Mouse (Mus musculus): ENCODE measurements at regions not wholly inside any gene's neighbourhood (a gene's known extent, or its start where the extent isn't known, plus 50 kb on each side); places are given as distances from the start of the nearest gene placed in this dataset.

DNA sequence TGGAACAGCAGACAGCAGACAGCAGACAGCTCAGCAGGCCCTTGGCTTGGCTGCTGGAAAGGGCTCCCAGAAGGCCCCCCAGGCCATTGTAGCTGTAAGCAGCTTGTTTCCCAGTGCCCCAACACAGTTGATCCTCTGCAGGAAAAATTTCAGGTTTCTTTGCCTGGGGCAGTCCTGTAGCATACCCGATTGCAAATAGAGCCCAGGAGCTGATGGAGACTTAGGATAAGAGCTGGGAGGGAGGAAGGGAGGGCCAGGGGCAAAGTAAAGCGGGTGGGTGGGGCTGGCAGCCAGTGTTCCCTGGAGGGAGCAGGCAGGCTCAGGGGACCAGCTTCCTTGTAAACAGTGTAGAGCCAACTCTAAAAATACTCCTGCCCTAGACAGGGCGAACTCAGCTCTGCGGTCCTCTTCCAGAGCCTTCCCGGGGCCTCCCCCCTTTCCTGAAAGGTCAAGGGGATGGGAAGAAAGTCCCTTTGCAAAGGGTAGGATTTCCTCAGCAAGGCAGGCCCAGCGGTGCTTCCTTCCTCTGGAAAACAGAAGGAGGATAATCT, 101.8 kb upstream of the Jun start:
- DNase-seq (ENCODE audit: inconsistent age in 2 of 2, low spot score in 1 of 2), result peak; percentile 82 to 91

DNA sequence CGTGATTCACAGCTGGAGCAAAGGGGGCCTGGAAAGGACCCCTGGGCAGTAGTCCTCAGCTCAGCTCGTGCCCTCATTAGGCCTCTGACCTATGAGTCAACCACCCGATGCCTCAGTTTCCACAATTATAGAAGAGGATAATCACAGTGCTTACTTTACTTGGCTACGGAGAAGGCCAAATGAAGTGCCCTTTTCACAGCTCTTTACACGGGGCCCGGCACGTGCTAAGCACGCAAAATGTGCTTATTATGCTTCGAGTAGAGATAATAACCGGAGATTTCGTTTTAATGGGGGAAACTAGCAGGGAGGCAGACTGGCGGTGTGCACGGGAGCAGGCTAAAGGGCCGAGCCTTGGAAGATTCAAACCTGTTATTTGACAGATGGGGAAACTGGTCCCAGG, 102.4 kb upstream of the Jun start:
- DNase-seq (ENCODE audit: inconsistent age in 2 of 2, low spot score in 1 of 2), result no peak

DNA sequence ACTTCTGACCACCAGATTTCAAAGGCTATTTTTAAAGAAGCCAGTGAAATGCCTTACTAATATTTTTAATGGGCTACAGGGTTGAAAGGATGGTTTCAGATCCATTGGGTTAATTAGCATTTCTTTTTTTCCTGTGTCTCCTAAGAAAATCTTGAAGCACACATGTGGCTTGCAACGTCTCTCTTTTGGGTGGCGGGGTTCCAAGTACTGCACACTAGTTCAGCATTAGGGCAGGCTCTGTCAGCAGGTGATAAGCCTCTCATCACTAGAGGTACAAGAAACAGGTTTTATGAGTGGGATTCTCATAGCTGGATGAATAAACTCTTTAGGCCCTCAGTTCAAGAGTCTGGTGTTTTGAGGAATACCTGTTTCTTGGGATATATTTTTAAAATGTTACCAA, 103.2 kb upstream of the Jun start:
- DNase-seq (ENCODE audit: inconsistent age in 2 of 2, low spot score in 1 of 2), result peak in 1 of 2 experiments; percentile 43

DNA sequence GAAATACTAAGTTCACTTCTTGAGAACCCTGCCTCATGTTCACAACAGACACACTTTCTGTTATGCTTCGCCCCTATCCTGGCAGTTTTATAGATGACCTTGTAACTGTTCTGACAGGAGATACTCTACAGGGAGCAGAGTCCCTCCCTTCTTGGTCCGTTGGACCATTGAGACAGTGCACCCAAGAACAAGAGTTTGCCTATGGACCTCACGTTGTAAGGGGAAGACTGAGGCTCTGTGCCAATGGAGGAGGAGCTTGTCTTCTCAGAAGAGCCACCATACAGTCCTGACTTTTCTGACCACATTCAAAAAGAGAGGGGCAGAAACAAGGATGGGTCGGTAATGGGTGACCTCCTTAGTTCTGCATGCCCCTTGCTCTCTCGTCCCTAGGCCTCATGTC, 103.8 kb upstream of the Jun start:
- peak in 1 of 2 experiments; percentile 60 for DNase-seq (ENCODE audit: inconsistent age in 2 of 2, low spot score in 1 of 2)

DNA sequence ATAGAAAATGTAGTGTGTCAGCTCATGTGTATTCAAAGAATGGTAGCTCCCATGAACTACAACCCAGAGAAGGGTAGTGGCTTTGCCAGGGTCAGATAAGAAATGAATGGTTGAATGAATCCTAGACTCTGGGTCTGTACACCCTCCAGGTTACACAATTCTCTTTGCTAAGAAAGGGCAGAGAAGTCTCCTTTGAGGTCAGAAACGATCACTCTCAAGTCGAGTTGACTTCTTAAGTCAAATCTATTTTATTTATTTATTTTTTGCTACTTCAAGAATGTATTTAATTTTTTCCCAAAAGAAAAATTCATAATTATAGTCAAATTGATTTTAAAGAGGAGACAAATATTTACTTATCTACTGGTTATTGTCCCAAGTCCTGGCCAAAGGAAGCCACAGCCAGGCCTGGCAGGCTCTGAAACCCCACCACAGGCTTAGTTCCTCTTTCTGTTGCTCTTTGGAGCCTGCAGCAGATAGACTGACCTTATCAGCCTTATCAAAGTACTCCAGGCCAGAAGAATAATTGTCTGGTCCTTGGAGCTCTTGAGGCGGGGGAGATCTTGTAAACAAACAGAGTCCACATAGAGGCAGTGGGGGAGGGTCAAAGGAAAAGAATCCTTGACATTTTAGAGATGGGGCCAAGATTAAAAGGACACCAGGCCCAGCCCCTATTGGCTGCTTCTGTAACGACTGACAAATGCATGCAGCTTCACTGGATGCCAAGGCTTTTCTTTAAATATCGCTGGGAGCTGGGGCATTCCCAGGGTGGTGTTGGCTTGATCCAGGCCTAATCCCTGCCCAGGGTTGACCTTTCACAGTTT, 104.6 kb upstream of the Jun start:
- peak; percentile 89 to 96 for DNase-seq (ENCODE audit: inconsistent age in 2 of 2, low spot score in 1 of 2)

DNA sequence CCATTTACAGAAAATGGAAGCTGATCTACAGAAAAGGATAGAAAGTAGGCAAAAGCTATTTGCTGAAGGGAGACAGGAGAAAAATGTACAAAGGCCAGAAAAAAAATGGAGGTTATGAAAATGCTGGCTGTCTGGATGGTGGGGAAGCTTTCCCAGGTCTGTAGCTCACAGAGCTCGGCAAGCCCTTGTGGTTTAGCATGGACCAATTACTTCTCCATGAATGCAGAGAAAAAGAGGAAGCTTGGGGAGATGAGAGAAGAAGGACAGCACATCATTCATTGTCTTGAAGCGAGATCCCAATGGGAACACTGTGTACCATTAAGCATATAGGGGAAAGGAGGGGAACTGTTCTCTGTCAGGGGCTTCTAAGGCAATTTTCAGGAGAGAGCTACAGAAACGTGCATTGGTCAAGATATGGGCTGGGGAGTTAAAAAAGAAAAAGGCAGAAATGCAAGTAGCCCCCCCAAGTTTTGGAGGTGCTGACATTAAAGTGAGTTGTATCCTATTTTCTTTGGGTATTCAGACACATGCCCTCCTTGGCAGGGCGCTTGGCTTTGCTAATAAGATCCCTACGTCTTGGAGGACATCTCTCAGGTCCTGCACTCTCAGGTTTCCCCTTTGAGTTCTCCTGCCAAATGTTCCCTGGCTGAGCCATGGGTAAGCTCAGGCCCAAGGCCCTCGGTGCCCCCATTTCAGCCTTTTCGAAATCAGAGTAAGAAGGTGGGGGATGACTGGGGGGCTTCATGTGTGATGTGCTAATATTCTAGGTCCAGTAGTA, 105.8 kb upstream of the Jun start:
- DNase-seq (ENCODE audit: inconsistent age in 2 of 2, low spot score in 1 of 2), result peak in 1 of 2 experiments; percentile 57

DNA sequence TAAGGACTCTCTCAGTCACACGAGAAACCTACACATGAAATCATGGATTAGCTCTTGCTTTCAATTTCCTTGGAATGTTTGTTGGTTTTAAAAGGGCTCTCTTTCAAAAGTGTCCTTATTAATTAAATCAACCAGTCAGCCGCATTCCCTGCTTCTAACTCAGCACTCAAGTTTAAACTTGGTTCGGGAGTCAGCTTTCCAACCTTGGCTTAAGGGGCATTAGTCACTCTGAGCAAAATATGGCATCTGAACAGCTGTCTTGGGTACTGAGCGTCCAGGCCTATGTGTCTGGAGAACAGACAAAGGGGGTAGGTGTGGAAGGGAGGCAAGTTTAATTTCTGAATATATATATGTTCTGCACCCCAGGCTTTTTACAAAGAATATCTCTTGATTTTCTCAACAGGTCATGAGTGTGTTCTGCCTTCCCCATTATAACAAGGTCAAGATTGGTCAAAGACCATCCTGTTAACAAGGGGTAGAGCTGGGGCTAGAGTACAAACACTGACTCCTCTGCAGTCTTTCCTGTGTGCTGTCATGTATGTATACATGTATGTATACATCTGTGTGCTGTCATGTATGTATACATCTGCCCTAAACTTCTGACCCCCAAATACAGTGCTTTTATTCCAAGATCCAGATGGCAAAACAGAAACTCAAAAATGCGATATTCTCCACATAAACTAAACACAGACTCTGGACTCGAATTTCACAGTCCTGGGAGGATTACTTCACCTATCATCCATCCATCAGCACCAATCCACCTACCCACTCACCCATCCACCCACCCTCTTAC, 106.8 kb upstream of the Jun start:
- peak; percentile 58 to 79 for DNase-seq (ENCODE audit: inconsistent age in 2 of 2, low spot score in 1 of 2)

DNA sequence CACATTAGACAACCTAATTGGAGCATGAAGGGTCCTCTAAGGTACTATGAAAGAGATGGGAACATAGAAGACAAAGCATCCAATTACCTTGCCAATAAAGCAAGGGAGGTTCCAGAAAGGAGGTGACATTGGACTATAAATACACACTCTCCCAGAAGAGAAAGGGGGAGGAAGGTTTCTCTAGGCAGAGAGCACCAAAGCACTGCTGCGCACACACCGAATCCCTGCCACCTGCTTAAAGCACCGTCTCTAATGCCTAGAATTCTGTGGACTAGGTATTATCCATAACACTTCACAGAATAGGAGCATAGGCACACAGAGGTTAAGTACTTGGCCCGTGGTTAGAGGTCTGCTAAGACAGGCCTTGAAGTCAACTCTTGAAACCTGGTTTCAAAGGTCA, 107.8 kb upstream of the Jun start:
- DNase-seq (ENCODE audit: inconsistent age in 2 of 2, low spot score in 1 of 2), result peak in 1 of 2 experiments; percentile 70

DNA sequence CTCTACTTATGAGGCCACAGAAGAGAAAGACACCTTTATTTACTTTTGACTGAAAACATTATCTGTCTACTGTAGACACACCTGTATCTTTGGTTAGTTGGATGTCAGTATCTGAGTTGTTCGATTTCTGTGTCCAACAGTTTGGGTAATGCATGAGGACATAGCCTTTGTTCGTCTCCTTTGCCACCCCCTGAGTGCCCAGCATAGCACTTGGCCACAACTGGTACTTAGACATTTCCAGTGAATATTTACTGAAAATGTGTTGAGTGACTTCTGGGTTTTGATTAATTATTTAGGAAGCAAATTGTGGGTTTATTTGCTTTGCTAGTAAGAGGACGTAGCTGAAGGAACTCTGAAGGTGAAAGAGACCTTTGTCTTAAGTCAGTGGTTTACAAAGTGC, 108.4 kb upstream of the Jun start:
- DNase-seq (ENCODE audit: inconsistent age in 2 of 2, low spot score in 1 of 2), result no peak

DNA sequence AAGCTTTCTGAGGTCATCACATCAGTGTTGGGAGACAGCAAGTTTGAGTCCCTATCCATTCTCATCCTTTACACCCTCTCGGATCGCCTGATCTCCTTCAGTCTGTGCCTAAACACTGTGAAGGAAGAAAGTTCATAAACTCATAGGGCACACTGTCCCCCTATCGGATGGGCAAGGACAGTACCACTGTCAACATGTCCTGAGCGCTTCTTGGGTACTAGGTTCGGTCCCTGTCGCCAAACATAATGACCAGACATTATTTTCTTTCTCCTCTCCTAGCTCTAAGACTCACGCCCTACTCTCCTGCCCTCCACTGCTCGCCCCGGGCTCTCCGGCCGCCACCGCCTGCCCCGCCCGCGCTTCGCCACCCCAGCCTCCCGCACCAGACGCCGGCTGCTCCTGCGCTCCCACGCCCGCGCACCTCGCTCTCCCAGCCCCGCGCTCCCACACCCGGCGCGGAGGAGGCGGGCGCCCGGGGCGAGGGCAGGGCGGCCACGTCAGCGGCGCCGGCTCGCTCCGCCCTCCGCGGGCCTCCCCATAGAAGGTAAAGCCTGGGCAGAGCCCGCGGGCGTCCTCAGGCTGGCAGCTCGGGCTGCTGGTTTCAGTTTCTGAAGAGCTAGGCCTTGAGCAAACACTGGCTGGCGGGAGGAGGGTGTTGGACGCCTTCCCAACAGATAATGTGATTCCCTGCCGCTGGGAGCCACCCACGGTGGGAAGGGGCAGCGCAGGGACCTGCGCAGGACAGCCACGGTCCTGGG, 109.1 kb upstream of the Jun start:
- peak; percentile 98 for DNase-seq (ENCODE audit: inconsistent age in 2 of 2, low spot score in 1 of 2)

DNA sequence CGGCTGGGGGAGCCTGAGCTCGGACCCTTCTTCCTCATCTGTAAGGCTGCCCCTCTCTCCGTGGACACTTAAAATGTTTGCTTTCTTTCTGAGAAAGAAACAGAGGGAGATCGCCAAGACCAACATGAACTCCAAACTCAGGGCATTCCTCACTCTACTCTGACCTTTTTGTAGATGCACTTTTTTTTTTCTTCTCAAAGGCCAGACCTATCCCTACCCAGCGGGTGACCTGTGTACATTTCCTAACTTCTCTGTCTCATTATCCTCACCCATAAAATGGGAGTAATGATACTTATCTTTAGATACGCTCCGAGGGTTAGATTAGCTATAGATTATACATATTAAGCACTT, 109.6 kb upstream of the Jun start:
- no peak for DNase-seq (ENCODE audit: inconsistent age in 2 of 2, low spot score in 1 of 2)

DNA sequence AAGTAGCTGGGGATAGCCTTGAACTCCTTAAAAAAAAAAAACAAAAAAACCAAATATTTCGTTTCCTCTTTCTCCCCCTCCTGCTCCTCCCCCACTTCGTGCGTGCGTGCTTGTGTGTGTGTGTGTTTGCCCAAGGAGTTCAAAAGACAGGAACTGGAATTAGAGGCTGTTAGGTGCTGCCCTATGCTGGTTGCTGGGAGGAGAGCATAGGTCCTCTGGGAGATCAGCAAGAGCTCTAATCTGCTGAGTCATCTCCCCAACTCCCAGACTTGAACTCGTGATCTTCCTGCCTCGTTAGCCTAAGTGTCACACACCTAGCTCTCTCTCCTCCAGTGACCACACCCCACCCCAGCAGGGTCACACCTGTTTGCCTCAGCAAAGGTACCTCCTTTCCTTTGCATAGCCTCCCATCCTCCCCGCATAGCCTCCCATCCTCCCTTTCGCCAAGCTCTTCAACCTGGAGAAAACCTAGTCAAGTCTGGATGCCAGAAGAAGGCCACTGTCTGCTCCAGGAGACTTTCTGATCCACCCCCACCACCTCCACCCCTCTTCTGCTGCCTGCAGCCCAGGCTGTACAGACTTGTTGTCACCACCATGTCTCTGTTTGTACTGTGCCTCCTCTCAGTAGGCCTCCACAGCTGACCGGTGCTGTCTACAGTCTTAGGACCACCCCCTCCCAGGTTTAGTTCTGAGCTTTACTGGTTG, 110.5 kb upstream of the Jun start:
- peak in 1 of 2 experiments; percentile 51 for DNase-seq (ENCODE audit: inconsistent age in 2 of 2, low spot score in 1 of 2)

DNA sequence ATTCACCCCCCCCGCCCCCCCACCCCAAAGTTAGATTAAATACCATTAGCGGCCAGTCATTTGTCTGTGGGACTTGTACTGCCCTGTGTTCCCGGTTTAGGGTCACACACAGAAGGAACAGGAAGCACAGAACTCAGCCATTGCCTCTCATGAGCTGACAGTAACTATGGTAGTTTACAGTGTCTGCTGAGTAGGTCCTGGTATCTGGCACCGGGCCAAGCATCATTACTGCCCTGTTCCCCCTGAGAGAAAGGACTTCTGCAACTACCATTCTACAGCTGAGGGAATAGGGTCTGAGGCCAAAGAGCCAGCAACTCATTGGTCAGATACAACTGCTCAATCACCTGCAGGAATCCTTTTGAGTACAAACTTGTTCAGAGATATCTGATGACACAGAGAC, 111.4 kb upstream of the Jun start:
- DNase-seq (ENCODE audit: inconsistent age in 2 of 2, low spot score in 1 of 2), result no peak

DNA sequence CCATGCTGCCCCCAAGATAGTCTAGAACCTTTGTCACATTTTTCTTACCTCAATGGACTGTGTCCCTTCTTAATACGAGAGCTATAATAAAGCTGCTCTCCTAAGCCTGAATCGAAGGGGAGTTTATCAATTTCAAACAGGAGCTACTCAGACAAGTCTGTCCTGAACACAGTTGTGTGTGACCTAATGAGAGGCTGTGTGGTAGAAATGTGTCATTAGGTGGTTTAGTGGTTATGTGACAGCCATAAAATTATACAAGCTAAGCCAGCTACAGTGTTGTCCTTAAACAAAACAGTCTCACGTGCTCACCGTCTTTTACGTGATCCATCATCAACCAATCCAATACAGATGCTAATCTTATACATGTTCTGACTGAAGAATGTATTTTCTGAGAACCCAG, 114.5 kb upstream of the Jun start:
- DNase-seq (ENCODE audit: inconsistent age in 2 of 2, low spot score in 1 of 2), result peak in 1 of 2 experiments; percentile 19

DNA sequence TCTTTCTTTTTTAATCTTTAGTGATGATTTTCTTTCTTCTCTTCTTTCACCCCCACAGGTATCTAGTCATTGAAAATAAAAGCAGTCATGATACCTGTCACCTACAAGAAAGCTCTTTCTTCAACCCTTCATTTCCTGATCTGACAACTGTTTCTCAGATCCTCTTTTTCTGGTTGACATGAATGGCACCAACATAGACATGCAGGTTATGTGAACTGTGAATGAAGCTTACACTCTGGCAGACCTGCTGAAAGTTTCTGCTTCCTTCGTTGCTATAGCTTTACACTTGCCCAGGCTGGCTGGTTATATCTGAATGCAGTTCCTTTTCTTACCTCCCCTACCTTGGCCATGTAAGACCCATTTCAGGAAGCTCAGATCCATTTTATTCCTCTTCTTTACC, 115.2 kb upstream of the Jun start:
- no peak for DNase-seq (ENCODE audit: inconsistent age in 2 of 2, low spot score in 1 of 2)

DNA sequence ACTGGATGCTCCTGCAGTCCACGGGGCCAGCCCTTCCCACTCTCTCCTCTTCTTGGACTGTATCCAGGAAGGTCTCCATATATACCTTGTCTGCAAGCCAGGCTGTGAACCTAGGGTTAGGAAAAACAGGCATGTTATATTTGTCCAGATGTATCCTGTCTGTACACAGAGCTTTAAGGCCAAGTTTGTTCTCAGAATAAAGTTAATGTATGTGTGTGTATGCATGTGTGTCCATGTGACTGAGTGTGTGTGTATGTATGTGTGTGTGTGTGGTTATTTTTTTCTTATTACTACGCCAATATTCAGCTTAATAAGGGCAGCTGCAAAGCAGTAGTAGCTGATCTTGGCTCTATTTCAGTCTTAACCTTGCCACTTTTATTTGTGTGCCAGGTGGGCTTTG, 117.7 kb upstream of the Jun start:
- no peak for DNase-seq (ENCODE audit: inconsistent age in 2 of 2, low spot score in 1 of 2)

DNA sequence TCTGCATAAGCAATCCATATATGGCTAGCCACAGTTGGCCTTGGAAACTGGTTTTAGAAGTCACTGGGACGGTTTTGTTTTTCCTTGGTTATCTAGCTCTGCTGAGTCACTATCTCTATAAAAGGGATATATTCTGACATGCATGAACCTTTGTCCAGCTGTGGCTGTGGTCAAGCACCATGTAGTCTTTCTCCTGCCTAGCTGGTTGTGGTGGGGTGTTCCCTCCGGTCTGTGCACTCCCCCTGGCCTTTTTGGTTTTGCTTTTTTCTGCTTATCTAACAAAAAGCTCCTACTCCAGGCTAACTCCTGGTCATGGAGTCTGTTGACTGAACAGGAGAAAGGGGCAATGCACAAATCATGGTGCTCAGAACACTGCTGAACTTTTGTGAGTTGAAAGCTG, 125.7 kb upstream of the Jun start:
- peak in 1 of 2 experiments; percentile 66 for DNase-seq (ENCODE audit: inconsistent age in 2 of 2, low spot score in 1 of 2)

DNA sequence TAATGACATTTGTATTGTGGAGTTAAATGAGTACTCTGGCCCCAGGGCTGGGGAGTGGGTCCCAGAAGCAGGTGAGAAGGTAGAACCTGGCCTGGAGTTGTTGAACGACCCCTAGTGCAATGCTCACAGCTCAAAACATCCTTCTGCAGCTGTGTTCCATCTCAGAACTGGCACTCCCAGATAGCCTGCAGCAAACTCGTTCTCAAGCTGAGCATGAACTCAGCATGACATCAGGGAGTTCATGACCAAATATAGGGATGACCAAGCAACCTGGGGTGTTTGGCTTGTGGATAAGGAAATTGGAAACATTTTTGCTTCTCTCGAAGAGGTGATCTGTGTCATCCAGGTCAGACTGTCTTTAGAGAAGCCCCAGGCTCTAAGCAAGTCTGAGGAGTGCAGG, 126.4 kb upstream of the Jun start:
- no peak for DNase-seq (ENCODE audit: inconsistent age in 2 of 2, low spot score in 1 of 2)

DNA sequence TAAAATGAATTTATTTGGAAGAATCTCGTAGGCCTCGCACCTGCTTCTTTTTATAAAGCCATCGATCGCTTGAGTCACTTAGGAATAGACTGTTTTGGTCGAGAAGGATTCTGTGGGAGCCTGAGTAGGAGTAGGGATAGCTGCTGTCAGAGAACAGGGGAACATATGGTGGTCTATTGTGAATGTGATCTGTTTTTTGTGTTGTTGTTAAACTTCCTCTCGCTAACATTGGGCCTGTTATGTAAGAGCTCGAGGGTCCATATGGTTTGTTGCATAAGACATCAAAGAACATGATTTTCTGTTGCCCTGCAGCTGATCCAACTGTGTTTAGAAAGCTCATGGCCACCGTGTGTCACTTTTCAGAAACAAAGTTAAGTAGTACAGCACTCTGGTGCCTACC, 126.9 kb upstream of the Jun start:
- DNase-seq (ENCODE audit: inconsistent age in 2 of 2, low spot score in 1 of 2), result no peak

DNA sequence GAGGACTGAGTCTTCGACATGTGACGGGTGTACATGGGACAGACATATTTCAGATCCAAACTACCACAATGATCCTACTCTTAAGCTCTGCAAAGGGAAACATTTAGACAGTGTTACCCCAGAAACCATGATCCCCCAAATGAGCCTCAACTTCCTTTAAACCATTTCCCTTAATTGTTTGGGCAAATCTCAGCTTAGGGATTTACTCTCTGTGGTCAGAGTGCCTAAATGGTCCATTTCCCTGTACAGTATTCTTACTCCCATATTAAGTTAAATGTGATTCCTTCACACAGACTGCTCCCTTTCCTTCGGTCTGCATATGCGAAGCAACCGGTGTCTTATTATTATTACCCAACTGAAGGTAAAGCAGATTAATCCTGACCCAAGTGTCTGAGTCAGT, 128.4 kb upstream of the Jun start:
- DNase-seq (ENCODE audit: inconsistent age in 2 of 2, low spot score in 1 of 2), result no peak

All from adrenal gland, adult (tissue).